Mouse (Mus musculus): ENCODE results near the gene Utp11. TPM values are rescaled to one million over a fixed set of nuclear protein-coding genes. Genes with fewer than 3 reads are reported as not detected.
A peak's percentile ranks its signal among the peaks of the same experiment; 100 is the strongest.

Gene Utp11
- polyA plus RNA-seq, 1 experiment from 2014 or later, result 76.4 TPM

- DNase-seq (ENCODE audit: low spot score), result peak; percentile 33
Measured at GRCm38 (mm10) chr4:124704797-124705474, 11.5 kb upstream of the Utp11 start.

GRCm38 (mm10) chr4:124703881-124704796, 10.7 kb upstream of the Utp11 start:
- peak; percentile 70 for DNase-seq (ENCODE audit: low spot score)

GRCm38 (mm10) chr4:124703406-124703805, 10.0 kb upstream of the Utp11 start:
- no peak for DNase-seq (ENCODE audit: low spot score)

- DNase-seq (ENCODE audit: low spot score), result no peak
Measured at GRCm38 (mm10) chr4:124701916-124702315, 8.5 kb upstream of the Utp11 start.

- DNase-seq (ENCODE audit: low spot score), result peak; percentile 57
Measured at GRCm38 (mm10) chr4:124701052-124701845, 7.8 kb upstream of the Utp11 start.

- peak; percentile 56 for DNase-seq (ENCODE audit: low spot score)
Measured at GRCm38 (mm10) chr4:124700248-124700971, 7.0 kb upstream of the Utp11 start, which contains the start of gene Fhl3. Gene Fhl3, plus strand, starts transcription at chr4:124700701.

GRCm38 (mm10) chr4:124699791-124700190, 6.4 kb upstream of the Utp11 start:
- DNase-seq (ENCODE audit: low spot score), result no peak

- DNase-seq (ENCODE audit: low spot score), result peak; percentile 59
Measured at GRCm38 (mm10) chr4:124695786-124696516, 2.6 kb upstream of the Utp11 start.

GRCm38 (mm10) chr4:124694572-124694971, 1.2 kb upstream of the Utp11 start:
- DNase-seq (ENCODE audit: low spot score), result no peak

GRCm38 (mm10) chr4:124692416-124692861, 961 bp downstream of the Utp11 start:
- no peak for DNase-seq (ENCODE audit: low spot score)

- no peak for DNase-seq (ENCODE audit: low spot score)
Measured at GRCm38 (mm10) chr4:124691455-124691854, 1.9 kb downstream of the Utp11 start.

- DNase-seq (ENCODE audit: low spot score), result no peak
Measured at GRCm38 (mm10) chr4:124685897-124686402, 7.5 kb downstream of the Utp11 start.

- no peak for DNase-seq (ENCODE audit: low spot score)
Measured at GRCm38 (mm10) chr4:124685453-124685852, 7.9 kb downstream of the Utp11 start.

GRCm38 (mm10) chr4:124685004-124685403, 8.4 kb downstream of the Utp11 start:
- no peak for DNase-seq (ENCODE audit: low spot score)

GRCm38 (mm10) chr4:124683474-124683873, 9.9 kb downstream of the Utp11 start:
- no peak for DNase-seq (ENCODE audit: low spot score)

- DNase-seq (ENCODE audit: low spot score), result peak; percentile 60
Measured at GRCm38 (mm10) chr4:124682270-124682669, 11.1 kb downstream of the Utp11 start.

- no peak for DNase-seq (ENCODE audit: low spot score)
Measured at GRCm38 (mm10) chr4:124675958-124676357, 17.4 kb downstream of the Utp11 start.

GRCm38 (mm10) chr4:124675037-124675436, 18.4 kb downstream of the Utp11 start:
- DNase-seq (ENCODE audit: low spot score), result peak; percentile 54

GRCm38 (mm10) chr4:124674334-124675032, 18.9 kb downstream of the Utp11 start:
- no peak for DNase-seq (ENCODE audit: low spot score)
